Mouse (Mus musculus): ENCODE data around the gene Zfp146.

DNA sequence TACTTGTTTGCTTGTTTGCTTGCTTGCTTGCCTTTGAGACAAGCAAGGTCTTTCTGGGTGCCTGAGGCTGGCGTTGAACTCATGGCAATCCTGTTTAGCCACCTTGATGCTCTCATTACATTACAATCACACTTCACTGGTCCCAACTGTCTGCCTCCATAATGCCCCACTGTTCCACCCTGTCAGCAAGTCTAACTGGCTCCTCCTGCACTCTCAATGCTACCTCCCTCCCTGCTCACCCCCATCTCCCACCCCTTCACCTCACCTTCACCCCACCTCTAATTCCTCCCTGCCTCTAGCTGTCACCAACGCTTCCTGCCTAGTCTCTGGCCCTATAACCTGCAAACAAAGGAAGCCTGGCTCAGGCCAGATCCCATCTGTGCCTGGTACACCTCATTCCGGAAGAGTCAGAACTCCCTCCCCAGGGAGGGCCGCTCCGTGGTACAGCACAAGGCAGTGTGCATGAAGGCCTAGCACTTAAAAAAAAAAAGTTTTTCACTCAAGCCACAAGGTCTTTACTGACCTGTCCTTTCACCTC lies 28.1 kb upstream of the Zfp146 start:
- no peak for TF ChIP-seq CTCF (IDR thresholded peaks at IDR 0.05; ENCODE audit: low read depth)
- TF ChIP-seq EP300 (IDR thresholded peaks at IDR 0.05; ENCODE audit: low read depth), result no peak
